In the genomic region with DNA sequence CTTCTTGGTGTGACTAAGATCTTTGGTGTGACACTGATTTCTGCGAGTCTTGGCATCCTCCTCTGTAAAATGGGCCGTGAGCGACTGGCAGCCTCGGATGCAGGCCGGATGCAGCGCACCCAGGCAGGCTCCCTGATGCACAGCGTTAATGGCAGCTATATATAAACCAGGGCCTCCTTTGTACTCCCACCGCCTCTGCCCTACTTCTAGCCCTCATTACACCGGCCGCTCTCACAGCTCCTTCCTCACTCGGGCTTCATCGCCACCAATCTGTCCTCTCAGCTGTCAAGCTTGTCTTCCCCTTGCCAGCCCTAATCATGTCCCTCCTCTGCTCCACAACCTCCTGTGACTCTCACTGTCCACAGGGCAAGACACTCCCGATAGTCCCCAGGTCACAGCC, we compare ENCODE assay signal across 19 mouse cellular contexts.
DNase-seq lines count a peak whose midpoint lies in the region; ATAC-seq lines count a peak whose summit lies in the region.
"Had no signal": no experiment of that assay in that cellular context is flagged by ENCODE, and none has a peak within 500 bp of the region (broad histone marks: within the 10 kb centered on the region; RNA-seq: fewer than 3 reads in every experiment).

No protein-coding gene starts in this region.

- ATAC-seq in frontal cortex, adult (ENCODE audit: low TSS enrichment): peak; percentile 51
- ATAC-seq: CD4-positive, CD25-positive, alpha-beta regulatory T cell, adult 4 months; forebrain, embryonic 13.5 days; inflammation-experienced regulatory T-cells, adult 6 months; lung, postnatal 0 days had no signal

- no peak for DNase-seq in frontal cortex, postnatal 25 days (ENCODE audit: low spot score in 2 of 2)
- peak; percentile 67 for DNase-seq in right cerebral cortex, adult 18-20 months
- DNase-seq in right cerebral cortex, postnatal 36 days (ENCODE audit: low spot score in 2 of 2): no peak
- peak; percentile 39 to 56 for DNase-seq in cerebellum, postnatal 14 days
- no peak for DNase-seq in gastrocnemius, postnatal 4 days (ENCODE audit: low spot score in 2 of 2)
- DNase-seq in yolk sac, embryonic 10.5 days (ENCODE audit: low spot score): no peak
- DNase-seq in urinary bladder, adult 18-20 months (ENCODE audit: low spot score in 2 of 2): no peak
- DNase-seq: adrenal gland, postnatal 25 days; gastrocnemius, postnatal 10 days; heart, adult 2 months; heart, postnatal 14 days; kidney, adult 2 months; right cerebral cortex, postnatal 25 days; thymus, postnatal 14 days had no signal

Comparison
In these comparisons a context has a peak if more than half of its experiments do, and no peak if none do; other contexts are left out.
1. DNase-seq: peak in right cerebral cortex, adult 18-20 months (single experiment) and cerebellum, postnatal 14 days (2 of 2); none in frontal cortex, postnatal 25 days (0 of 2), right cerebral cortex, postnatal 36 days (0 of 2), gastrocnemius, postnatal 4 days (0 of 2), yolk sac, embryonic 10.5 days (single experiment) and urinary bladder, adult 18-20 months (0 of 2).